Mouse (Mus musculus): Measurements from ENCODE around the gene Mrps18c. TPM values are rescaled to one million over a fixed set of nuclear protein-coding genes. Genes with fewer than 3 reads are reported as not detected.

Mrps18c gene
- polyA plus RNA-seq, 1 experiment from 2014 or later: 199 TPM

GRCm38 (mm10) chr5:100833841-100834240, 35.4 kb downstream of the Mrps18c start:
- no peak overlapping the region for H3K9ac ChIP-seq (ENCODE audit: low read length)
- H3K27me3 ChIP-seq (ENCODE audit: control insufficient read depth, insufficient read depth, low read length): no peaks in the 10 kb centered on the region
- no peak overlapping the region for H3K27ac ChIP-seq (replicated peaks; ENCODE audit: low read depth, low read length)
- no peaks in the 10 kb centered on the region for H3K4me1 ChIP-seq (ENCODE audit: control insufficient read depth, insufficient read depth, low read length)
- no peak overlapping the region for H3K4me3 ChIP-seq (ENCODE audit: low read depth, low read length)
- WGBS: 85% methylated on average over 2 of the region's 2 CpGs
- H3K9me3 ChIP-seq (ENCODE audit: control insufficient read depth, low read length): no peaks in the 10 kb centered on the region
- H3K4me2 ChIP-seq (ENCODE audit: low read depth, severe bottlenecking): no peak overlapping the region
- ATAC-seq (ENCODE audit: insufficient number of reproducible peaks, low FRiP score, low TSS enrichment, low read depth) (no peak), DNase-seq (ENCODE audit: low spot score) (no peak)
- no peaks in the 10 kb centered on the region for H3K36me3 ChIP-seq (ENCODE audit: control insufficient read depth, insufficient read depth, low read length)

- Histone ChIP-seq H3K4me2 (ENCODE audit: low read depth, severe bottlenecking) (no peak overlapping the region), H3K4me3 (ENCODE audit: low read depth, low read length) (no peak overlapping the region), H3K9ac (ENCODE audit: low read length) (no peak overlapping the region), H3K4me1 (ENCODE audit: control insufficient read depth, insufficient read depth, low read length) (no peaks in the 10 kb centered on the region), H3K36me3 (ENCODE audit: control insufficient read depth, insufficient read depth, low read length) (no peaks in the 10 kb centered on the region), H3K27ac (replicated peaks; ENCODE audit: low read depth, low read length) (no peak overlapping the region), H3K9me3 (ENCODE audit: control insufficient read depth, low read length) (no peaks in the 10 kb centered on the region), H3K27me3 (ENCODE audit: control insufficient read depth, insufficient read depth, low read length) (no peaks in the 10 kb centered on the region)
- ATAC-seq (ENCODE audit: insufficient number of reproducible peaks, low FRiP score, low TSS enrichment, low read depth): no peak
- no peak for DNase-seq (ENCODE audit: low spot score)
- 71% methylated on average over 9 of the region's 9 CpGs for WGBS
Measured at GRCm38 (mm10) chr5:100835862-100836538, 37.6 kb downstream of the Mrps18c start.

- Histone ChIP-seq H3K36me3 (ENCODE audit: control insufficient read depth, insufficient read depth, low read length) (no peaks in the 10 kb centered on the region), H3K4me2 (ENCODE audit: low read depth, severe bottlenecking) (no peak overlapping the region), H3K9me3 (ENCODE audit: control insufficient read depth, low read length) (no peaks in the 10 kb centered on the region), H3K4me1 (ENCODE audit: control insufficient read depth, insufficient read depth, low read length) (no peaks in the 10 kb centered on the region), H3K27ac (replicated peaks; ENCODE audit: low read depth, low read length) (no peak overlapping the region), H3K9ac (ENCODE audit: low read length) (no peak overlapping the region), H3K27me3 (ENCODE audit: control insufficient read depth, insufficient read depth, low read length) (no peaks in the 10 kb centered on the region), H3K4me3 (ENCODE audit: low read depth, low read length) (no peak overlapping the region)
- DNase-seq (ENCODE audit: low spot score): no peak
- 82% methylated on average over 7 of the region's 7 CpGs for WGBS
- ATAC-seq (ENCODE audit: insufficient number of reproducible peaks, low FRiP score, low TSS enrichment, low read depth): no peak
Measured at GRCm38 (mm10) chr5:100837907-100838306, 39.5 kb downstream of the Mrps18c start.

- DNase-seq (ENCODE audit: low spot score): no peak
- H3K9me3 ChIP-seq (ENCODE audit: control insufficient read depth, low read length): no peaks in the 10 kb centered on the region
- 50% methylated on average over 3 of the region's 3 CpGs for WGBS
- no peak overlapping the region for H3K27ac ChIP-seq (replicated peaks; ENCODE audit: low read depth, low read length)
- ATAC-seq (ENCODE audit: insufficient number of reproducible peaks, low FRiP score, low TSS enrichment, low read depth): no peak
- H3K4me3 ChIP-seq (ENCODE audit: low read depth, low read length): no peak overlapping the region
- H3K27me3 ChIP-seq (ENCODE audit: control insufficient read depth, insufficient read depth, low read length): peaks cover 24% of the 10 kb centered on the region
- H3K36me3 ChIP-seq (ENCODE audit: control insufficient read depth, insufficient read depth, low read length): no peaks in the 10 kb centered on the region
- no peak overlapping the region for H3K9ac ChIP-seq (ENCODE audit: low read length)
- peaks cover 4% of the 10 kb centered on the region; the same call in 1 of the 2 replicates for H3K4me1 ChIP-seq (ENCODE audit: control insufficient read depth, insufficient read depth, low read length)
- no peak overlapping the region for H3K4me2 ChIP-seq (ENCODE audit: low read depth, severe bottlenecking)
Measured at GRCm38 (mm10) chr5:100844485-100844884, 46.1 kb downstream of the Mrps18c start.

GRCm38 (mm10) chr5:100845485-100845847, 47.0 kb downstream of the Mrps18c start, which contains the start of gene Gpat3:
Gene Gpat3, plus strand, starts transcription at chr5:100845713.
- WGBS: under 1% methylated on average over 16 of the region's 16 CpGs
- H3K27ac ChIP-seq (replicated peaks; ENCODE audit: low read depth, low read length): no peak within 1 kb of the TSS

GRCm38 (mm10) chr5:100845848-100846598, 47.6 kb downstream of the Mrps18c start:
- peak overlapping the region; percentile 53 for H3K9ac ChIP-seq (ENCODE audit: low read length)
- peak; percentile 67 for DNase-seq (ENCODE audit: low spot score)
- peak overlapping the region; percentile 60 for H3K4me3 ChIP-seq (ENCODE audit: low read depth, low read length)
- peak; percentile 74; the same call in 1 of the 2 replicates for ATAC-seq (ENCODE audit: insufficient number of reproducible peaks, low FRiP score, low TSS enrichment, low read depth)
- H3K27ac ChIP-seq (replicated peaks; ENCODE audit: low read depth, low read length): no peak overlapping the region
- H3K36me3 ChIP-seq (ENCODE audit: control insufficient read depth, insufficient read depth, low read length): no peaks in the 10 kb centered on the region
- under 1% methylated on average over 52 of the region's 52 CpGs for WGBS
- H3K4me2 ChIP-seq (ENCODE audit: low read depth, severe bottlenecking): peak overlapping the region; percentile 99
- peaks cover 24% of the 10 kb centered on the region for H3K27me3 ChIP-seq (ENCODE audit: control insufficient read depth, insufficient read depth, low read length)
- peaks cover 4% of the 10 kb centered on the region; the same call in 1 of the 2 replicates for H3K4me1 ChIP-seq (ENCODE audit: control insufficient read depth, insufficient read depth, low read length)
- H3K9me3 ChIP-seq (ENCODE audit: control insufficient read depth, low read length): no peaks in the 10 kb centered on the region

More at GRCm38 (mm10) chr5:100845485-100845847, 47.0 kb downstream of the Mrps18c start, which contains the start of gene Gpat3:
- DNase-seq (ENCODE audit: low spot score) (peak; percentile 64), ATAC-seq (ENCODE audit: insufficient number of reproducible peaks, low FRiP score, low TSS enrichment, low read depth) (no peak)
- Histone ChIP-seq H3K4me2 (ENCODE audit: low read depth, severe bottlenecking) (peak within 1 kb of the TSS; percentile 99), H3K27me3 (ENCODE audit: control insufficient read depth, insufficient read depth, low read length) (peaks cover 24% of the 10 kb centered on the region), H3K9ac (ENCODE audit: low read length) (peak within 1 kb of the TSS; percentile 53), H3K9me3 (ENCODE audit: control insufficient read depth, low read length) (no peaks in the 10 kb centered on the region), H3K36me3 (ENCODE audit: control insufficient read depth, insufficient read depth, low read length) (no peaks in the 10 kb centered on the region), H3K4me1 (ENCODE audit: control insufficient read depth, insufficient read depth, low read length) (peaks cover 4% of the 10 kb centered on the region; the same call in 1 of the 2 replicates), H3K4me3 (ENCODE audit: low read depth, low read length) (peak within 1 kb of the TSS; percentile 60)

- no peak overlapping the region for H3K27ac ChIP-seq (replicated peaks; ENCODE audit: low read depth, low read length)
- H3K9me3 ChIP-seq (ENCODE audit: control insufficient read depth, low read length): no peaks in the 10 kb centered on the region
- DNase-seq (ENCODE audit: low spot score) (peak; percentile 63), ATAC-seq (ENCODE audit: insufficient number of reproducible peaks, low FRiP score, low TSS enrichment, low read depth) (no peak)
- H3K4me1 ChIP-seq (ENCODE audit: control insufficient read depth, insufficient read depth, low read length): peaks cover 4% of the 10 kb centered on the region; the same call in 1 of the 2 replicates
- peak overlapping the region; percentile 60 for H3K4me3 ChIP-seq (ENCODE audit: low read depth, low read length)
- peaks cover 24% of the 10 kb centered on the region for H3K27me3 ChIP-seq (ENCODE audit: control insufficient read depth, insufficient read depth, low read length)
- WGBS: under 1% methylated on average over 22 of the region's 22 CpGs
- peak overlapping the region; percentile 53; the same call in 1 of the 2 replicates for H3K9ac ChIP-seq (ENCODE audit: low read length)
- H3K4me2 ChIP-seq (ENCODE audit: low read depth, severe bottlenecking): peak overlapping the region; percentile 99
- no peaks in the 10 kb centered on the region for H3K36me3 ChIP-seq (ENCODE audit: control insufficient read depth, insufficient read depth, low read length)
Measured at GRCm38 (mm10) chr5:100846599-100846920, 48.1 kb downstream of the Mrps18c start.

GRCm38 (mm10) chr5:100847143-100847542, 48.7 kb downstream of the Mrps18c start:
- H3K4me3 ChIP-seq (ENCODE audit: low read depth, low read length): peak overlapping the region; percentile 60; the same call in 1 of the 2 replicates
- no peak overlapping the region for H3K9ac ChIP-seq (ENCODE audit: low read length)
- H3K4me2 ChIP-seq (ENCODE audit: low read depth, severe bottlenecking): peak overlapping the region; percentile 99
- ATAC-seq (ENCODE audit: insufficient number of reproducible peaks, low FRiP score, low TSS enrichment, low read depth) (no peak), DNase-seq (ENCODE audit: low spot score) (no peak)
- no peaks in the 10 kb centered on the region for H3K36me3 ChIP-seq (ENCODE audit: control insufficient read depth, insufficient read depth, low read length)
- H3K4me1 ChIP-seq (ENCODE audit: control insufficient read depth, insufficient read depth, low read length): peaks cover 4% of the 10 kb centered on the region; the same call in 1 of the 2 replicates
- no peak overlapping the region for H3K27ac ChIP-seq (replicated peaks; ENCODE audit: low read depth, low read length)
- H3K27me3 ChIP-seq (ENCODE audit: control insufficient read depth, insufficient read depth, low read length): peaks cover 24% of the 10 kb centered on the region
- 0% methylated on average over 2 of the region's 2 CpGs for WGBS
- H3K9me3 ChIP-seq (ENCODE audit: control insufficient read depth, low read length): no peaks in the 10 kb centered on the region
